Mouse (Mus musculus) kidney, postnatal 0 days (tissue): ENCODE results near the gene Rnf150. TPM values are rescaled to one million over a fixed set of nuclear protein-coding genes. Genes with fewer than 3 reads are reported as not detected.

Experiments
- ATAC-seq: fragments of 200-750 bp; cut with Nextera tagmentation; replicated peaks from 2 replicates; pipeline ENCODE4 v1.8.0; 2017; ENCODE audit warnings: low read depth, moderate number of reproducible peaks, moderate TSS enrichment, moderate library complexity; ENCODE audit not compliant: low FRiP score
- DNase-seq: peaks from one replicate; pipeline ENCODE4 v3.0.0-alpha.2; 2016; ENCODE audit warnings: low spot score
- H3K27ac ChIP-seq: fragments of 300-500 bp; sonication (generic); 2 replicates; pipeline ENCODE4 v1.5.1; 2014; ENCODE audit warnings: mild to moderate bottlenecking
- H3K27me3 ChIP-seq: fragments of 300-500 bp; sonication (generic); 2 replicates; pipeline ENCODE4 v1.6.1; 2014; ENCODE audit warnings: low read length, mixed read lengths; ENCODE audit not compliant: insufficient read depth
- H3K36me3 ChIP-seq: fragments of 300-500 bp; sonication (generic); 2 replicates; pipeline ENCODE4 v1.6.1; 2014; ENCODE audit warnings: low read length, mixed read lengths; ENCODE audit not compliant: insufficient read depth
- H3K4me1 ChIP-seq: fragments of 300-500 bp; sonication (generic); replicated peaks from 2 replicates; pipeline ENCODE4 v1.6.1; 2014; ENCODE audit warnings: antibody characterized with exemption, low read length, mixed read lengths; ENCODE audit not compliant: insufficient read depth
- H3K4me2 ChIP-seq: fragments of 300-500 bp; sonication (generic); 2 replicates; pipeline ENCODE4 v1.6.1; 2014; ENCODE audit warnings: mild to moderate bottlenecking, low read length, moderate library complexity, mixed read lengths
- H3K4me3 ChIP-seq: fragments of 300-500 bp; sonication (generic); replicated peaks from 2 replicates; pipeline ENCODE4 v1.5.1; 2014; ENCODE audit warnings: low read depth, low read length
- H3K9ac ChIP-seq: fragments of 300-500 bp; sonication (generic); 2 replicates; pipeline ENCODE4 v1.6.1; 2014; ENCODE audit warnings: low read depth, low read length
- H3K9me3 ChIP-seq: fragments of 300-500 bp; sonication (generic); replicated peaks from 2 replicates; pipeline ENCODE4 v1.6.1; 2016; ENCODE audit warnings: low read length, inconsistent platforms, mixed read lengths
- CTCF ChIP-seq: IDR thresholded peaks from 2 replicates; pipeline ENCODE4 v1.5.1; 2016; ENCODE audit warnings: antibody characterized with exemption, low read depth, mild to moderate bottlenecking, moderate library complexity
- WGBS: fragments of 180-500 bp; shearing (Covaris S2); extraction: QIAGEN DNeasy Blood & Tissue Kit; methylation state at CpG from one replicate; pipeline ENCODE4 v1.1.7; 2014; 5-methylcytosine and 5-hydroxymethylcytosine counted together
- polyA plus RNA-seq: library from polyadenylated mRNA; unstranded; fragments of >200 nt; fragmentation: Nextera tagmentation; extraction: Ambion mirVana; gene quantifications from 2 replicates; pipeline ENCODE4 v1.2.1, GENCODE M21; 2015

The Rnf150 gene
- polyA plus RNA-seq, 1 experiment from 2014 or later, result 1.3 TPM

- Histone ChIP-seq H3K4me2 (no peak overlapping the region), H3K27ac (no peak overlapping the region), H3K4me3 (no peak overlapping the region), H3K4me1 (peaks cover 17% of the 10 kb centered on the region), H3K27me3 (no peaks in the 10 kb centered on the region), H3K36me3 (no peaks in the 10 kb centered on the region), H3K9ac (no peak overlapping the region), H3K9me3 (no peaks in the 10 kb centered on the region)
- WGBS, result 62% methylated on average over 1 of the region's 1 CpGs
- ATAC-seq (no peak), DNase-seq (no peak)
- TF ChIP-seq CTCF, result no peak
Measured at GRCm38 (mm10) chr8:82946658-82947057, 83.5 kb downstream of the Rnf150 start.

GRCm38 (mm10) chr8:82955162-82955754 is 92.1 kb downstream of the Rnf150 start:
- WGBS, result 65% methylated on average over 7 of the region's 7 CpGs
- H3K27ac ChIP-seq, result no peak overlapping the region
- H3K27me3 ChIP-seq, result no peaks in the 10 kb centered on the region
- no peak overlapping the region for H3K9ac ChIP-seq
- no peak for DNase-seq
- no peaks in the 10 kb centered on the region for H3K36me3 ChIP-seq
- no peak for TF ChIP-seq CTCF
- H3K9me3 ChIP-seq, result no peaks in the 10 kb centered on the region
- H3K4me2 ChIP-seq, result no peak overlapping the region
- no peak overlapping the region for H3K4me3 ChIP-seq
- ATAC-seq, result no peak
- H3K4me1 ChIP-seq, result no peaks in the 10 kb centered on the region

GRCm38 (mm10) chr8:82959491-82959890 is 96.3 kb downstream of the Rnf150 start:
- H3K27ac ChIP-seq, result no peak overlapping the region; the same call in 1 of the 2 replicates
- H3K27me3 ChIP-seq, result no peaks in the 10 kb centered on the region
- H3K4me3 ChIP-seq, result no peak overlapping the region
- 43% methylated on average over 3 of the region's 3 CpGs for WGBS
- no peak for TF ChIP-seq CTCF
- H3K36me3 ChIP-seq, result no peaks in the 10 kb centered on the region
- no peaks in the 10 kb centered on the region for H3K9me3 ChIP-seq
- no peak overlapping the region for H3K4me2 ChIP-seq
- no peak overlapping the region for H3K9ac ChIP-seq
- H3K4me1 ChIP-seq, result no peaks in the 10 kb centered on the region
- no peak for ATAC-seq
- no peak for DNase-seq

- no peak overlapping the region for H3K4me2 ChIP-seq
- no peaks in the 10 kb centered on the region for H3K27me3 ChIP-seq
- no peak overlapping the region for H3K27ac ChIP-seq
- no peaks in the 10 kb centered on the region for H3K9me3 ChIP-seq
- DNase-seq (no peak), ATAC-seq (no peak)
- no peaks in the 10 kb centered on the region for H3K4me1 ChIP-seq
- 82% methylated on average over 2 of the region's 2 CpGs for WGBS
- H3K9ac ChIP-seq, result no peak overlapping the region
- H3K4me3 ChIP-seq, result no peak overlapping the region
- TF ChIP-seq CTCF, result no peak
- H3K36me3 ChIP-seq, result no peaks in the 10 kb centered on the region
Measured at GRCm38 (mm10) chr8:82959980-82960610, 96.9 kb downstream of the Rnf150 start.

GRCm38 (mm10) chr8:82964537-82964936 is 101.4 kb downstream of the Rnf150 start:
- H3K27ac ChIP-seq, result no peak overlapping the region
- WGBS, result 50% methylated on average over 2 of the region's 2 CpGs
- H3K9ac ChIP-seq, result no peak overlapping the region
- no peaks in the 10 kb centered on the region for H3K36me3 ChIP-seq
- H3K27me3 ChIP-seq, result no peaks in the 10 kb centered on the region
- H3K4me2 ChIP-seq, result no peak overlapping the region
- ATAC-seq (no peak), DNase-seq (no peak)
- no peak overlapping the region for H3K4me3 ChIP-seq
- no peak for TF ChIP-seq CTCF
- no peaks in the 10 kb centered on the region for H3K9me3 ChIP-seq
- H3K4me1 ChIP-seq, result 0 out of 2 replicates have a peak, but pooled peaks cover 4% of the 10 kb centered on the region

- DNase-seq (no peak), ATAC-seq (no peak; the same call in 1 of the 2 replicates)
- no peak for TF ChIP-seq CTCF
- H3K9ac ChIP-seq, result no peak overlapping the region
- no peaks in the 10 kb centered on the region for H3K36me3 ChIP-seq
- peaks cover 8% of the 10 kb centered on the region; the same call in 1 of the 2 replicates for H3K4me1 ChIP-seq
- no peaks in the 10 kb centered on the region for H3K27me3 ChIP-seq
- no peak overlapping the region for H3K4me2 ChIP-seq
- WGBS, result 57% methylated on average over 8 of the region's 8 CpGs
- H3K27ac ChIP-seq, result peak overlapping the region; percentile 28; the same call in 1 of the 2 replicates
- no peak overlapping the region for H3K4me3 ChIP-seq
- H3K9me3 ChIP-seq, result no peaks in the 10 kb centered on the region
Measured at GRCm38 (mm10) chr8:82967879-82968678, 104.9 kb downstream of the Rnf150 start.
